Mouse (Mus musculus): ENCODE measurements at regions not wholly inside any gene's neighbourhood (a gene's known extent, or its start where the extent isn't known, plus 50 kb on each side); places are given as distances from the start of the nearest gene placed in this dataset.

DNA sequence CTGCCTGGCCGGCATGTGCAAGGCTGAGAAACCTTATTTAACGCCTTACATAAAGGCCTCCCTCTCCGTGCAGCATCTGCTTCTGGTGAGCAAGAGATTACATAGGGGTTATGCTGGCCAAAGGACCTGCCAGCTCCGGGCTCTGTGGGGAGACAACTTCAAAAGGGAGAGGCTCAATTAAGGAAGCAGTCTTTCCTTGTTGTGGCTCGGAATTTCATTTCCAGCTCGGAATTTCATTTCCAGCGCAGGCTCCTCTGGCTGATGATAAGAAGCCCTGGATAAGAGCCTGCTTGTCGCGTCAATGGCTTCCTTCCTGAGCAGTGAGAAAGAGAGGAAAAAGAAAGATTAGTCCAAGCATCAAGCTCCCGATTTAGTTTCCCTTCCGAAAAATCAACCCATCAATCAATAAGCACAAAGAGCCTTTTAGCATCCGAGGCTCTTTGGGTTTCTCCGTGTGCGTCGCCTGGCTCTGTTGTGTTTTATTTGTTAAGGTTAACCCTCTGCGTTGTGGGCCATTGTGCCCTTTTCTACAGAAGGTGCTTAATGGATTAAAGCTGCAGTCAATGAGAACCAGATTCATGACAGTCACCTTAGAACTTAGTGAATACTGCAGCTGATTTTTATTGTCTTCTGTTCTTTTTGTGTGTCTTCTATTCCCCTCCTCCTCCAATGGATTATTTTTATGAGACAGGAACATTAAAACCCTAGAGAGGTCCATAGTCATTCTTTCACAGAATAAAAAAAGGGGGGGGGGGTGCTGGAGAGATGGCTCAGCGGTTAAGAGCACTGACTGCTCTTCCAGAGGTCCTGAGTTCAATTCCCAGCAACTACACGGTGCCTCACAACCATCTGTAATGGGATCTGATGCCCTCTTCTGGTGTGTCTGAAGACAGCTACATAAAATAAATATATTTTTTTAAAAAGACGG is 218.3 kb downstream of the Myo1b start:
- 46% methylated on average over 18 of the region's 19 CpGs for WGBS (ENCODE audit: missing documents)
- Histone ChIP-seq H3K4me3 (ENCODE audit: inconsistent target) (no peak overlapping the region), H3K27ac (no peak overlapping the region), H3K36me3 (ENCODE audit: inconsistent target) (no peaks in the 10 kb centered on the region), H3K79me2 (ENCODE audit: inconsistent target) (no peaks in the 10 kb centered on the region)

DNA sequence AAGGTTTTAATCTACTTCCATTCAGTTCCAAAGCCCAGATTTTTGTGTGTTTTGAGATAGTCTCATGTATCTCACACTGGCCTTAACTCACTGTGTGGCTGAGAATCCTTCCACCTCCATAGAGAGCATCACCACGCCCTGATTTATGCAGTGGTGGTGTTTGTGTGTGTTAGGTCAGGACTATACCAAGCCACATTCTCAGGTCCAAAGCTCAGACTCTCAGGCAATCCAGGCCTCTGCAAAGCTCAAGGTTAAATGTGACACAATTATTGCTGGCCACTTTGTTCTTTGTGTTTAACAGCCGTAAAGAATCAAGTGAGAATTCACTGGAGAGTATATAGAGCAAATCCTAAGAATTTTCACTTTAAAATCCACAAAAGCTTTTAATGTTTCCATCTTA is 218.2 kb upstream of the Nabp1 start:
- Histone ChIP-seq H3K79me2 (ENCODE audit: inconsistent target) (no peaks in the 10 kb centered on the region), H3K27ac (no peak overlapping the region), H3K4me3 (ENCODE audit: inconsistent target) (no peak overlapping the region), H3K36me3 (ENCODE audit: inconsistent target) (no peaks in the 10 kb centered on the region)
- WGBS (ENCODE audit: missing documents), result 89% methylated on average over 2 of the region's 2 CpGs

DNA sequence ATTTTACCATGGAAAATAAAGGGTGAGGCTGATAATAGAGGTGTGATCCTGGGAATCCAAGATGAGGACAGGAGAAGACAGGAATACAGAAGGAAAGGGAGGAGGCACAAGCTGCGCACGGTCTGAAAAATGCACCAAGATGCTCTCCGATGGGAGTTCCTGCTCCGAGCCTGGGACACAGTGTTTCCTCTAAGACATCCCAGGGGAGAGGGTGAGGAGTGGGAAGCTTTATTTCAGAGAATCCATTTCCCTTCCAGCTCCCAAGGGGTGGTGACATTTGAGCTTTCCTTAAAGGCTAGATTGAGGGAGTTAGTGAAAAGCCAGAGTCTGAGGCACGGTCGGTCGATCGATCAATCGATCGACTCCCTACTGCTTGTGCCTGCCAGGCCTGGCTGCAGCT is 212.7 kb upstream of the Nabp1 start:
- H3K79me2 ChIP-seq (ENCODE audit: inconsistent target), result no peaks in the 10 kb centered on the region
- no peak overlapping the region for H3K27ac ChIP-seq
- 98% methylated on average over 8 of the region's 10 CpGs for WGBS (ENCODE audit: missing documents)
- no peak overlapping the region for H3K4me3 ChIP-seq (ENCODE audit: inconsistent target)
- no peaks in the 10 kb centered on the region for H3K36me3 ChIP-seq (ENCODE audit: inconsistent target)

DNA sequence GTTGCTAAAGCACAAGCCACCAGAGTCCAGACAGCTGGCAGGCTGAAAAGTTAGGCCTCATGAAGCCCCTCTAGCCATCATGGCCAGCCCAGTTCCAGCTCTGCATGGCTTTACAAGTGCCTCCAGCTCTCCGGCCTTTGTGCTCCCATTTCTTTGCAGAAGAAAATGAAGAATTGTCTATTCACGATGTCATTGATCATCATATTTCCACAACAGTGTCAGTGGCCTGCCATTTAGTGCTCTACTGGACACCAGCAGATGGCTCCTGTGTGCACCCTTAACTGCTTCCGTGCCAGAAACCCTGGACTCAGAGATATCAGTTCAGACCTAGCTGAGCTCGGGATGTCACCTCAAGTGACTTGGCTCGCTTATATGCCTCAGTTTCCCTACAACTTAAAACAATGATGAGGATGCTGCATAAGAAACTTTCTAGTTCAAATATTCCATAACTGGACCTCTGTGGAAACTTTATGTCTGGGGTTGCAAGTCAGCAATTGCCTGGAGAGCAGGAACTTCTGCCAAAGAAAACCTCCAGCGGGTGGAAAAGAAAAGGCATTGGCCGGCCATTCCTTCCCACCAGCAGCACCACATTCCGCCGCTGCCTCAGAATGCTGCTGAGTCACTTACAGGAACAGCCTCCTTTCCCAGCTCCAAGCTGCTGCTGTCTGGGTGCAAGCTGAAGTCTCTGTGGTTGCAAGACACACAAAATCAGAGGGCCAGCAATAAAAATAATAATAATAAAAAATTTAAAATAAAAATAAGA is 211.4 kb upstream of the Nabp1 start:
- Histone ChIP-seq H3K36me3 (ENCODE audit: inconsistent target) (no peaks in the 10 kb centered on the region), H3K4me3 (ENCODE audit: inconsistent target) (no peak overlapping the region), H3K79me2 (ENCODE audit: inconsistent target) (no peaks in the 10 kb centered on the region), H3K27ac (no peak overlapping the region)
- 79% methylated on average over 9 of the region's 9 CpGs for WGBS (ENCODE audit: missing documents)

DNA sequence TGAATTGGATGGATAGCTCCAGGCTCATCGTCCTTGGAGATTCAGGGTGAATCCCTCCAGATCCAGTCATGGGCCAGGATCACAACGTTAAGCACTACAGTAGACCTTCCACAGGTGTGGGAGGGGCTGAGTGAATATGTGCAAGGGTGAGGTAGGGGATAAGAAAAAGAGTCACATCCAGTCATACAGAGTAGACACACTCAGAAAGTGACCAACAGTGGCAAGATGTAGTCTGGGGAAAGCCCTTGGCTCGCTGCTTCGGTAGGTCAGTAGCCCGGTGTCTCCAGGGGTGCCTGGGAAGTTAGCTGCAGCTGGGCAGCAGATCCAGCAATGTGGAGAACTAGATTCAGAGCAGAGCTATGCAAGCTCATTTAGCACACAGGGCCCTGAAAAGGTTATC is 210.7 kb upstream of the Nabp1 start:
- no peak overlapping the region for H3K27ac ChIP-seq
- no peak overlapping the region for H3K4me3 ChIP-seq (ENCODE audit: inconsistent target)
- H3K79me2 ChIP-seq (ENCODE audit: inconsistent target), result no peaks in the 10 kb centered on the region
- no peaks in the 10 kb centered on the region for H3K36me3 ChIP-seq (ENCODE audit: inconsistent target)
- 94% methylated on average over 5 of the region's 5 CpGs for WGBS (ENCODE audit: missing documents)

DNA sequence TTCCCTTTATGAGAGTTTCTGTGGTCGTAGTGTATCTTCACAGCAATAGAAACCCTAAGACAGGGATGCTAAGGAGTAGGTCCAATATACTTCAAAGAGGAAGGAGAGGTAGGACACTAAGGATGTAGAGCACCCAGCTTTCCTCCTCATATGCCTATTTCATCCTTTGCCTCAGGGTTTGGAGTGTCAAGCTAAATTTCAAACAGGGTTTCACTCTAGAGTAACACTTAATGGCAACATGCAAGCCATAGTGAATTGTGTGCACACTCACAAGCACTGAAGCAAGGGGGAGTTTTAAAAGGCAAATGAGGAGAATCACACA is 210.0 kb upstream of the Nabp1 start:
- no peaks in the 10 kb centered on the region for H3K36me3 ChIP-seq (ENCODE audit: inconsistent target)
- no peak overlapping the region for H3K27ac ChIP-seq
- no peak overlapping the region for H3K4me3 ChIP-seq (ENCODE audit: inconsistent target)
- H3K79me2 ChIP-seq (ENCODE audit: inconsistent target), result no peaks in the 10 kb centered on the region
- whole genome bisulfite sequencing (ENCODE audit: missing documents), result 82% methylated on average over 1 of the region's 1 CpGs

DNA sequence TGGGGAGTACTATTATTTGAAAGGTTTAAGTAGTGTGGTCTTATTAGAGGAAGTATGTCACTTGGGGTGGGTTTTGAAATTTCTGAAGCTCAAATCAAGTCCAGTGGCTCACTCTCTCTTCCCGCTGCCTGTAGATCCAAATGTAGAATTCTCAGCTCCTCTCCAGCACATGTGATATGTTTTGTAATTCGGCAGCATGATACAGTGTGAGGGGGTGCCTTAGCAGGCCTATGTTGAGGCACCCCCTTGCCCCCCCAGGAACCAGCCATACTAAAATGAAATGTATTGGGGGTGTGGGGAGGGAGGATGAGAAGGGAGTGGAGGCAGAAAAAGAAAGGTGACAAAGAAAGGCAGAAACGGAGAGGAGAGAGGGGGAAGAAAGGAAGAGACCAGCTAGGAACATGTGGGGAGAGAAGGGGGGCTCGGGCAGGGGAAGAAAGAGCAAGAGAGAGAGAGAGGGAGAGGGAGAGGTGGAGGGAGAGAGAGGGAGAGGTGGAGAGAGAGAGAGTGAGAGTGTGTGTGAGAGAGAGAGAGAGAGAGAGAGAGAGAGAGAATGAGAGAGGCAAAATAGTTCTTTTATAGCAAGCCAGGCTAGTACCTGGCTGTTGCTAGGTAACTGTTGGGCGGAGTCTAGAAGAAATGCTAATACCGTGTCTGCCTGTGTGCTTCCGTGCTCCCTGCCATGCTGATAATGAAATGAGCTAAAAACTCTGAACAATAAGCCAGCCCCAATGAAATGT is 209.4 kb upstream of the Nabp1 start:
- WGBS (ENCODE audit: missing documents), result 60% methylated on average over 6 of the region's 7 CpGs
- Histone ChIP-seq H3K27ac (no peak overlapping the region), H3K36me3 (ENCODE audit: inconsistent target) (no peaks in the 10 kb centered on the region), H3K4me3 (ENCODE audit: inconsistent target) (no peak overlapping the region), H3K79me2 (ENCODE audit: inconsistent target) (no peaks in the 10 kb centered on the region)

DNA sequence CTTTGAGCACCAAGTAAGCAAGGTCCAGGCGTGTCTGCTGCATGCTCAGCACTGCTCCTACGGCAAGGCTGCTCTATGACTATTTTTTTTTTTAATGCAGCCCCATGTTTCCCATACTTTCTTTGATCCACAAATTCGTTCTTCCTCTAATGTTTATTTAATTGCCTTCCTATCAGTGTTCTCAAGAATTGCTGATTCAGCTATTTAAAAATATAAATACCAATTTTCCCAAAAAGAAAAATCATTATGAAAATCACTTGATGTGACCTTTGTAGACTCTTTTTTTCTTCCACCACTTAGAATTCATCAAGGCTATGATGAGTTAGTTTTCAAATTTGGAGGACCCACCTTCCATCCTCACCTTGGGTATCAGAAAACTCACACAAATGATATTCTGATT is 208.5 kb upstream of the Nabp1 start:
- Histone ChIP-seq H3K27ac (no peak overlapping the region), H3K79me2 (ENCODE audit: inconsistent target) (no peaks in the 10 kb centered on the region), H3K36me3 (ENCODE audit: inconsistent target) (no peaks in the 10 kb centered on the region), H3K4me3 (ENCODE audit: inconsistent target) (no peak overlapping the region)
- WGBS (ENCODE audit: missing documents), result 91% methylated on average over 3 of the region's 3 CpGs

DNA sequence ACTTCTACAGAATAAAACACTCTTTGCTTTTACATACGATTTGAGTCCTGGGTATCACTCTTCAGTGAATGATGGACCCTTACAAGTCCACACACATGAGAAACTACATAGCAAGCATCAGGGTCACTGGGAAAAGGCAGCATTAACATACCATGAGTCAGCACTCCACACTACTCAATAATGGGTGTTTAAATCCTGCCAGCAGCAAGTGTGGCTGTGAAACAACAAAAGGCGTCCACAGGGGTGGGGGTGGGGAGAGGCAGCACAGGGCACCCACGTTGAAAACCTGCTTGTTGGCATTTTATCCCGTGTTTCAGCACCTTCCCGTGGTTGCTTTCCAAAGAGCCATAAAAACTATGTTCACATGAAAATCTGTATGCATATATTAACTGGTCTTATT is 204.0 kb upstream of the Nabp1 start:
- Histone ChIP-seq H3K36me3 (ENCODE audit: inconsistent target) (no peaks in the 10 kb centered on the region), H3K4me3 (ENCODE audit: inconsistent target) (no peak overlapping the region), H3K79me2 (ENCODE audit: inconsistent target) (no peaks in the 10 kb centered on the region), H3K27ac (no peak overlapping the region)
- WGBS (ENCODE audit: missing documents), result 91% methylated on average over 5 of the region's 5 CpGs

DNA sequence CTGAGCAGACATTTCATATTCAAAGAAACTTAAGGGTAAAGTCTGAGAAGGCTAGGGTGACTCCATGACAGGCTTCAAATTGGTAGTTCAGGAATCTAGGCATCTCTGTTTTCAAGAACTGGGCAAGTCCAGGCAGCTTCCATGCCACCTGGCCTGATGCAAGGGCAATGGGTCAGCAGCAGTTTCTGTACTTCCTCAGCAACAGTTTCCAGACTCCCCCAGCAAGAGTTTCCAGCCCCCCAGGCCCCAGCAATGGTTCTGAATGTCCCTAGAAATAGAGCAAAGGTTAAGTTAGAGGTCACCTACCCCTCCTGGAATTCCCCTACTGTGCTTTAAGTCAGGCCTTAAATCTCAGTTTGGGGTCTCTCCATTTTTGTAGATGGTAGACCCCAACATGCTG is 203.6 kb upstream of the Nabp1 start:
- H3K27ac ChIP-seq, result no peak overlapping the region

DNA sequence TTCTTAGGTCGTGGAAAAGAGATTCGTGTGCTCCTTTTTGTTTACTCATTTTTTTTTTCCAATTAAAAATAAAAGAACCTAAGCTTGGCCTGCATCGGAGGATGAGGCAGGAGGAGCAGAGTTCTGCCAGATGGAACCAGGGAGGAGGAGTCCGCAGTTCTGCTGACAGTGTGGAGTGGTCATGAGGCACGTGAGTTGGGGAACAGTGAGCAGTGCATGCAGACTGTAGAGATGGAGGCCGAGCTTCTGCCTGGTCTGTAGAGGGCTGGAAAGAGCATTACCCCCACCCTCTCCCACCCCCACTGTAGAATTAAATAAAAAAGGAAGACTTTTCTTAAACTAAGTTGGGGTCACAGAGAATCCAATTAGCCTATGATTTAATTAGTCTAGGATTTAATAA is 202.5 kb upstream of the Nabp1 start:
- 97% methylated on average over 6 of the region's 6 CpGs for WGBS (ENCODE audit: missing documents)
- no peak overlapping the region for H3K27ac ChIP-seq
- no peak overlapping the region for H3K4me3 ChIP-seq (ENCODE audit: inconsistent target)
- no peaks in the 10 kb centered on the region for H3K79me2 ChIP-seq (ENCODE audit: inconsistent target)
- H3K36me3 ChIP-seq (ENCODE audit: inconsistent target), result no peaks in the 10 kb centered on the region

More for the DNA sequence above, 203.6 kb upstream of the Nabp1 start:
- Histone ChIP-seq H3K36me3 (ENCODE audit: inconsistent target) (no peaks in the 10 kb centered on the region), H3K79me2 (ENCODE audit: inconsistent target) (no peaks in the 10 kb centered on the region), H3K4me3 (ENCODE audit: inconsistent target) (no peak overlapping the region)

DNA sequence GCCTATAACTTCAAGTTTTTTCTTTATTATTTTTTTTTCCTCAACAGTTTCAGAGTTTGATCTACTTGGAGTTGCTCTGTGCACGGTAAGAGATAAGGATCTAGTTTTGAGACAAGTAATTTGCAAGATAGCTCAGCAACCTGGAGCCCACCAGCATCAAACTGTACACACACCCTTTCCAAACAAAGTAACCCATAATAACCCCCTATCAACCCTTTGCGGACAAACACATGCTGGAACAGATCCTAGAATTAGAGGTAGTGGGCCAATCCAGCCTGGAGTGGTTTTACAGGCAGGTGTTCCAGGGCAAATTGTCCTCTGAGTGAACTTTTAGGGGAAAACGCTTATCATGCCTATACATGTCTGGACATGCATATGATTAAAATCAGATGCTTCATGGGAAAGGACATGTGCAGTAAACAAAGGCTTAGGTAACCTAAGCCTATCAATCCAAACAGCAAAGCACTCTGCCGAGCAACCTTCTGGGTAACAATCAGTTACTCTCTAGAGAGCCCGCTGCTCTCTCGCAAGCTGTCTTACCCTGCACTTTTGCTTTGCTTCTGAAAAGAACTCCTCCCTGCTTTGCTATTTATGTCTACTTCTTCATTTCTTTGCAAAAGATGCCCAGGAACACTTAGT is 200.2 kb upstream of the Nabp1 start:
- 81% methylated on average over 6 of the region's 6 CpGs for WGBS (ENCODE audit: missing documents)
- Histone ChIP-seq H3K36me3 (ENCODE audit: inconsistent target) (no peaks in the 10 kb centered on the region), H3K79me2 (ENCODE audit: inconsistent target) (no peaks in the 10 kb centered on the region), H3K27ac (no peak overlapping the region), H3K4me3 (ENCODE audit: inconsistent target) (no peak overlapping the region)

DNA sequence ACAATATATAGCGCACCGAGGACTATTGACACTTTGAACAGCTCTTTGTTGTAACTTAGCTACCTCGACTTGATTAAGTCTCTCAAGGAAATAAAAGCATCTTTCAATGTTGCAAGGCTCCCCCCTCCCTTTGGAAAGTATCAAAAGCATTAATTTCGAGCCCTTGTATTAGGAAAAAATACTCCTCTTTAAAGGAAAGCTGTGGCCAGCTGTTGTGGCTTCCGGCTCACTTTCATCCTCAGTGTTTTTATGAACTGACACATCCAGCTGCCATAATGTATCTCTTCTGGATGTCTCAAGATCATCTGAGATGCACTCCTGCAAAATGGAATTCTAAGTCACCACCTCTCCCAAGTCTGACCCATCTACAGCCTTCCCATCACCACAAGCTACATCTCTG is 199.6 kb upstream of the Nabp1 start:
- 87% methylated on average over 5 of the region's 5 CpGs for WGBS (ENCODE audit: missing documents)
- no peak overlapping the region for H3K27ac ChIP-seq
- H3K79me2 ChIP-seq (ENCODE audit: inconsistent target), result no peaks in the 10 kb centered on the region
- no peak overlapping the region for H3K4me3 ChIP-seq (ENCODE audit: inconsistent target)
- no peaks in the 10 kb centered on the region for H3K36me3 ChIP-seq (ENCODE audit: inconsistent target)

DNA sequence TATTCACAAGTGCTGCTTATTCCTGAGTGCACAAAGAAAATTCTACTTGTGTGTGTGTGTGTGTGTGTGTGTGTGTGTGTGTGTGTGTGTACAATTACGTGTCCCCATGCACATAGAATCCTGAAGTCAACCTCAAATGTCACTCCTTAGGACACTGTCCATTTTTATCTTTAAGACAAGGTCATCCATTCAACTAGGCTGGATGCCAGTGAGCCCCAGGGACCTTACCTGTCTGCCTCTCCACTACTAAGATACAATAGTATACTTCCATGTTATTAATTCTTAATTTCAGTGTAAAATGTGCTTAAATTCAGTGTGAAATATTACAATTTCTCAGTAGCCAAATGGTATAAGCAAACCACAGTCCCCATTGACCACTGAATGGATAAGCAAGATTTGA is 193.5 kb upstream of the Nabp1 start:
- H3K36me3 ChIP-seq (ENCODE audit: inconsistent target), result no peaks in the 10 kb centered on the region
- no peaks in the 10 kb centered on the region for H3K79me2 ChIP-seq (ENCODE audit: inconsistent target)
- H3K4me3 ChIP-seq (ENCODE audit: inconsistent target), result no peak overlapping the region
- H3K27ac ChIP-seq, result no peak overlapping the region
- 100% methylated on average over 1 of the region's 1 CpGs for WGBS (ENCODE audit: missing documents)
